Mouse (Mus musculus) embryonic fibroblast, embryonic 13.5 days (primary cell): ENCODE measurements around the gene Wfdc12.

Source experiments
- CTCF ChIP-seq: IDR thresholded peaks from 2 replicates; pipeline ENCODE4 v1.5.1; 2011; ENCODE audit warnings: mild to moderate bottlenecking, control low read depth, low read length, moderate library complexity, borderline replicate concordance; ENCODE audit not compliant: insufficient read depth
- POLR2A ChIP-seq: IDR thresholded peaks from 2 replicates; pipeline ENCODE4 v1.6.1; 2011; ENCODE audit warnings: low read depth, mild to moderate bottlenecking, control low read depth, low read length, moderate library complexity

- TF ChIP-seq CTCF (no peak), POLR2A (no peak)
Observed at GRCm38 (mm10) chr2:164177831-164178230, 12.6 kb downstream of the Wfdc12 start.
